Mouse (Mus musculus): Measurements from ENCODE around the gene Unc5c. TPM values are rescaled to one million over a fixed set of nuclear protein-coding genes. Genes with fewer than 3 reads are reported as not detected.

The Unc5c gene
- total and polyA plus RNA-seq, 3 experiments, result not detected

GRCm38 (mm10) chr3:141797372-141797771 lies 332.4 kb downstream of the Unc5c start:
- H3K27ac ChIP-seq (ENCODE audit: control insufficient read depth, low read depth, low read length), result no peak overlapping the region
- no peak overlapping the region for H3K9ac ChIP-seq (ENCODE audit: control insufficient read depth, low read depth, low read length, poor library complexity, severe bottlenecking)
- H3K27me3 ChIP-seq (ENCODE audit: control insufficient read depth in 1 of 2, insufficient read depth in 2 of 2, low read length in 2 of 2), result no peaks in the 10 kb centered on the region
- H3K79me2 ChIP-seq (ENCODE audit: control insufficient read depth, insufficient read depth, low read length, poor library complexity), result no peaks in the 10 kb centered on the region
- no peak for DNase-seq (ENCODE audit: low read depth, low spot score)
- no peaks in the 10 kb centered on the region for H3K4me1 ChIP-seq (ENCODE audit: control insufficient read depth in 1 of 2, insufficient read depth in 2 of 2, low read length in 2 of 2)
- TF ChIP-seq ZMIZ1 (IDR thresholded peaks at IDR 0.05; ENCODE audit: low read depth, low read length) (no peak), KAT2A (conservative IDR thresholded peaks at IDR 0.05; ENCODE audit: low read depth, low read length) (no peak), POLR2AphosphoS5 (IDR thresholded peaks at IDR 0.05; ENCODE audit: borderline replicate concordance, low read depth, low read length) (no peak), POLR2AphosphoS2 (IDR thresholded peaks at IDR 0.05; ENCODE audit: low read length) (no peak), TAL1 (IDR thresholded peaks at IDR 0.05; ENCODE audit: low read length) (no peak)
- H3K36me3 ChIP-seq (ENCODE audit: control insufficient read depth in 1 of 2, insufficient read depth in 2 of 2, low read length in 2 of 2), result no peaks in the 10 kb centered on the region
- H3K4me3 ChIP-seq (ENCODE audit: control insufficient read depth in 1 of 2, insufficient read depth in 1 of 2, low read depth in 2 of 2, low read length in 2 of 2), result no peak overlapping the region
- H3K9me3 ChIP-seq (replicated peaks; ENCODE audit: insufficient read depth, low read length), result no peaks in the 10 kb centered on the region

DNA sequence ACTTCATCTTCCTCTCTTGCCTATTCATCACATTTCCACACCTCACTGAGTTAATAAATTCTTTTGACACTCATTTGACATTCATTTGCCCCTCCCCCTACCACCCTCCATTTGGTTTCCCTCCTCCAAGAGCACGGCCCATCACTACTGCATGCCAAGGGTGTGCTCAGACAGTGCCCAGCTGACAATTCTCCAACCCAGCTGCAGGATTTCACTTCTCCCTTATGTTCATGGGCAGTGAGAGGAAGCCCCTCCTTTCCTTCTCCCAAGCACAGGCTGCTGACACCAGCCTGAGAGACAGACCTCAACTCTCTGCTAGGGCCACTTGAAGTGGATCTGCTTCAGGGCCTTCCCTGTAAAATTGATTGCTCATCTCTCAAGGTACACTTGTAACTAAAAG lies 332.8 kb downstream of the Unc5c start:
- no peaks in the 10 kb centered on the region for H3K4me1 ChIP-seq (ENCODE audit: control insufficient read depth in 1 of 2, insufficient read depth in 2 of 2, low read length in 2 of 2)
- H3K27me3 ChIP-seq (ENCODE audit: control insufficient read depth in 1 of 2, insufficient read depth in 2 of 2, low read length in 2 of 2), result no peaks in the 10 kb centered on the region
- no peak for DNase-seq (ENCODE audit: low read depth, low spot score)
- TF ChIP-seq TAL1 (IDR thresholded peaks at IDR 0.05; ENCODE audit: low read length), result no peak
- TF ChIP-seq SIN3A (IDR thresholded peaks at IDR 0.05; ENCODE audit: low read length), result no peak
- no peak for TF ChIP-seq POLR2AphosphoS5 (IDR thresholded peaks at IDR 0.05; ENCODE audit: borderline replicate concordance, low read depth, low read length)
- no peak for TF ChIP-seq E2F4 (IDR thresholded peaks at IDR 0.05; ENCODE audit: borderline replicate concordance, low read depth, low read length)
- no peak for TF ChIP-seq BHLHE40 (IDR thresholded peaks at IDR 0.05; ENCODE audit: borderline replicate concordance, low read depth, low read length)
- TF ChIP-seq GATA1 (IDR thresholded peaks at IDR 0.05; ENCODE audit: low read depth, low read length), result no peak
- no peak for TF ChIP-seq KAT2A (conservative IDR thresholded peaks at IDR 0.05; ENCODE audit: low read depth, low read length)
- no peak for TF ChIP-seq POLR2AphosphoS2 (IDR thresholded peaks at IDR 0.05; ENCODE audit: low read length)
- H3K79me2 ChIP-seq (ENCODE audit: control insufficient read depth, insufficient read depth, low read length, poor library complexity), result no peaks in the 10 kb centered on the region
- H3K27ac ChIP-seq (ENCODE audit: control insufficient read depth, low read depth, low read length), result no peak overlapping the region
- H3K9ac ChIP-seq (ENCODE audit: control insufficient read depth, low read depth, low read length, poor library complexity, severe bottlenecking), result no peak overlapping the region
- H3K36me3 ChIP-seq (ENCODE audit: control insufficient read depth in 1 of 2, insufficient read depth in 2 of 2, low read length in 2 of 2), result no peaks in the 10 kb centered on the region
- no peak overlapping the region for H3K4me3 ChIP-seq (ENCODE audit: control insufficient read depth in 1 of 2, insufficient read depth in 1 of 2, low read depth in 2 of 2, low read length in 2 of 2)
- no peaks in the 10 kb centered on the region for H3K9me3 ChIP-seq (replicated peaks; ENCODE audit: insufficient read depth, low read length)

DNA sequence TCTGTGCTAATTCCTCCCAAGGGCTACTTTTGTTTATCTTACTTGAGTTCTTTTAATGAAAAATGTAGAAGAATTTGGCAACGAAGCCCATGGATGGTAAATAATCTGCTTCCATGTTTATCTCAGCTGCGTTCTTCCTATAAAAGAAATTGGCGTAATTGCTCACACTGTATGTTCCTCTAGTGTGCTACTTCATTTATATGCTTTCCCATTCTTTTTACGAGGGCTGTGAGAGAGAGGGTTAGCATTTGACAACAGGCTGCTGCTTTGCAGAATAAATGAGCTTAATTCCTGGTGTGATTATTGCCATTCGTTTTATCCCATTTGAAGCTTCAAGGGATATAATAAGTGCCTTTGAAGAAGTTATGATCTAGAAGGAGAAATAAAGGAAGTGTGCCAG lies 339.1 kb downstream of the Unc5c start:
- Histone ChIP-seq H3K36me3 (ENCODE audit: control insufficient read depth in 1 of 2, insufficient read depth in 2 of 2, low read length in 2 of 2) (no peaks in the 10 kb centered on the region), H3K4me1 (ENCODE audit: control insufficient read depth in 1 of 2, insufficient read depth in 2 of 2, low read length in 2 of 2) (no peaks in the 10 kb centered on the region), H3K9me3 (replicated peaks; ENCODE audit: insufficient read depth, low read length) (no peaks in the 10 kb centered on the region), H3K4me3 (ENCODE audit: control insufficient read depth in 1 of 2, insufficient read depth in 1 of 2, low read depth in 2 of 2, low read length in 2 of 2) (no peak overlapping the region), H3K79me2 (ENCODE audit: control insufficient read depth, insufficient read depth, low read length, poor library complexity) (no peaks in the 10 kb centered on the region), H3K27me3 (ENCODE audit: control insufficient read depth in 1 of 2, insufficient read depth in 2 of 2, low read length in 2 of 2) (no peaks in the 10 kb centered on the region), H3K9ac (ENCODE audit: control insufficient read depth, low read depth, low read length, poor library complexity, severe bottlenecking) (no peak overlapping the region), H3K27ac (ENCODE audit: control insufficient read depth, low read depth, low read length) (no peak overlapping the region)
- no peak for TF ChIP-seq SIN3A (IDR thresholded peaks at IDR 0.05; ENCODE audit: low read length)
- TF ChIP-seq MAFK (IDR thresholded peaks at IDR 0.05; ENCODE audit: borderline replicate concordance, low read depth, low read length), result no peak
- no peak for TF ChIP-seq MAX (IDR thresholded peaks at IDR 0.05; ENCODE audit: low read length)
- no peak for TF ChIP-seq E2F4 (IDR thresholded peaks at IDR 0.05; ENCODE audit: borderline replicate concordance, low read depth, low read length)
- no peak for TF ChIP-seq MXI1 (IDR thresholded peaks at IDR 0.05; ENCODE audit: low read depth, low read length)
- TF ChIP-seq USF1 (IDR thresholded peaks at IDR 0.05; ENCODE audit: low read depth, low read length), result no peak
- TF ChIP-seq BHLHE40 (IDR thresholded peaks at IDR 0.05; ENCODE audit: borderline replicate concordance, low read depth, low read length), result no peak
- no peak for TF ChIP-seq TCF12 (IDR thresholded peaks at IDR 0.05; ENCODE audit: low read depth, low read length)
- no peak for TF ChIP-seq NRF1 (IDR thresholded peaks at IDR 0.05; ENCODE audit: insufficient read depth, low read depth, low read length, poor library complexity, severe bottlenecking)
- no peak for DNase-seq (ENCODE audit: low read depth, low spot score)
